Mouse (Mus musculus) cerebellum, adult 2 months (tissue): ENCODE data around the gene Amt.

ENCODE experiments used
- CTCF ChIP-seq: fragments of 200-500 bp; IDR thresholded peaks from 2 replicates; pipeline ENCODE4 v1.5.1; 2011; ENCODE audit warnings: low read depth, mild to moderate bottlenecking, control low read depth, low read length, moderate library complexity, borderline replicate concordance; ENCODE audit not compliant: insufficient read depth
- POLR2A ChIP-seq: fragments of 200-500 bp; IDR thresholded peaks from 2 replicates; pipeline ENCODE4 v1.6.1; 2011; ENCODE audit warnings: low read length, control low read depth, borderline replicate concordance; ENCODE audit not compliant: insufficient read depth

DNA sequence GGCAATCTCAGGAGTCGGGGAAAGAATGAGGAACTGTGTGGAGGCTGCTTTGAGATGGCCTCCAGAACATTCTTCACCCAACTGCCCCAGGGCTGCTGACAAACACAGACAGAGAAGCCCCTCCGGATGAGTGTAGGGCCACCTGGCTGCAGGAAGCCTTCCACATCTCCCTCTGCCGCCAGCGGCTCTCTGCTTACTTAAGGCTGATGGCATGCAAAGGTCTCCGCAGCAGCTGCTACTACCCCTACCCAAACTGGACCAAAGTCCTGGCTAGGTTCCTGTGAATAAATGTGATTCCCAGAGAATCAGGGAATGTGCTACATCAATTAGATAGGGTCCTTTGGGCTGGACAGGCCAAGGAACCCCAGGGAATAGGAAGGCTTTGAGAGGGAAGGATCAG, 24.0 kb upstream of the Amt start:
- TF ChIP-seq CTCF = no peak
- no peak for TF ChIP-seq POLR2A
